Mouse (Mus musculus): ENCODE results near the gene Zfp523. TPM values are rescaled to one million over a fixed set of nuclear protein-coding genes. Genes with fewer than 3 reads are reported as not detected.

Gene Zfp523
- polyA plus RNA-seq, 1 experiment from 2014 or later, result 26.8 TPM

DNA sequence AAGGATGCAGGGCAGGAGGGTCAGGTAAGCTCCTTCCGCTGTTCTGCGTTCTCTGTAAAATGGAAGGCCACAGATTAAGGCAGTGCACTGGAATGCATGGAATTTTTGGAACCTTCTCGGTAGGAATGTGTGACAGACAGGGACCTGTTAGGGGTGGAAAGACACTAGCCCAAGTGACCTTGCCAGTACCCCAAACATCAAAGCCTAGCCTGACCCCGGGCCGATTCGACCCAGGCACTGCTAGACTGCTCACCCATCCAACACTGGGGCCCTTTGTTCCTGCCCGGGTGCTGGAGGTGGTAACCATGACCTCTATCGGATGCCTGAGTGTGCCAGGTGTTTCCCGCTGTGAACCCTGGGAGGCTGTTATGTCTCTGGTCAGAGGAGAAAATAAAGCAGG is 38.2 kb upstream of the Zfp523 start:
- H3K9me3 ChIP-seq (replicated peaks; ENCODE audit: control insufficient read depth, low read length), result no peaks in the 10 kb centered on the region
- no peaks in the 10 kb centered on the region; the same call in 1 of the 2 replicates for H3K27me3 ChIP-seq (ENCODE audit: control insufficient read depth, insufficient read depth, low read length)
- no peak overlapping the region for H3K27ac ChIP-seq (replicated peaks; ENCODE audit: low read depth, low read length)
- no peak overlapping the region for H3K4me2 ChIP-seq (ENCODE audit: low read depth, low read length)
- H3K4me3 ChIP-seq (ENCODE audit: low read depth, low read length), result no peak overlapping the region
- peaks cover 10% of the 10 kb centered on the region for H3K4me1 ChIP-seq (ENCODE audit: control insufficient read depth, insufficient read depth, low read length)
- no peak for ATAC-seq (replicated peaks; ENCODE audit: insufficient number of reproducible peaks, low FRiP score, low TSS enrichment, low read depth)
- no peaks in the 10 kb centered on the region for H3K36me3 ChIP-seq (replicated peaks; ENCODE audit: control insufficient read depth, insufficient read depth, low read depth, low read length)
- DNase-seq (ENCODE audit: low spot score), result no peak
- no peak overlapping the region for H3K9ac ChIP-seq (replicated peaks; ENCODE audit: low read length)
- 45% methylated on average over 9 of the region's 9 CpGs for whole genome bisulfite sequencing

DNA sequence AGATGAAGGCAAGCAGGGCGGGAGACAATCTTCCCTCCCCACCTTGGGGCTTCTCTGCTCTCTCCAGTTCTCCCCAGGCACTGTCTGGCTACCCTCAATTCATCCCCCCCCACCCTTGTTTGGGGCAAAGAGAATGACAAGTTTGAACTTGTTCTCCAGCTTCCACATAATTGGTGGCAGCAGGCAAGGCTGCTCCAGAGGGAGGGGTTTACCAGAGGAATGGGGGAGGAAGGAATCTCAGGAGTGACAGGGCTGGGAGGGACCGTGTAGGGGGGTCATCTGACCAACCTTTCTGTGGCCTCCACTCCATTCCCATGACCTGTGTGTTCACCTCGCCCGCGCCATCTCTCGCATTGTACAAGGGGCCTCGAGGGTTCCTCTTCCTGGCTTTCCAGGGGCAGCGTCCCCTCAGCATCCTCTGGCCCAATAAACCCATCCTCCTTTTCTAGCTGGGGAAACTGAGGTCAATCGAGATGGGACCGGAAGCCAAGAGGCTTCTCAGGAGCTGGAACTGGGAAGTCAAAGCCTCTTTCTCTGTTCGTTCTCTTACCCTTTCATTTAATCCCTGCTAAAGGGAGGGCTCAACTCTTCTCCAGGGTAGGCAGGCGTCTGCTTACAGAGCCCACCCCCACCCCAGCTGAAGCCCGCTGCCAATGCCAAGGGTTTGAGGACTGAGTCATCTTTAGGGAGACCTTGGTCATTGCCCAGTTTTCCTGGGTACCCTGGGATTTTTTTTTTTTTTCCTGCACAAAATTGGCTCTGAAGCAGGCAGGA is 36.3 kb upstream of the Zfp523 start:
- 6% methylated on average over 13 of the region's 13 CpGs for WGBS
- Histone ChIP-seq H3K9me3 (replicated peaks; ENCODE audit: control insufficient read depth, low read length) (no peaks in the 10 kb centered on the region), H3K4me3 (ENCODE audit: low read depth, low read length) (no peak overlapping the region), H3K4me2 (ENCODE audit: low read depth, low read length) (peak overlapping the region; percentile 97), H3K9ac (replicated peaks; ENCODE audit: low read length) (peak overlapping the region; percentile 87), H3K27me3 (ENCODE audit: control insufficient read depth, insufficient read depth, low read length) (peaks cover 2% of the 10 kb centered on the region; the same call in 1 of the 2 replicates), H3K4me1 (ENCODE audit: control insufficient read depth, insufficient read depth, low read length) (peaks cover 20% of the 10 kb centered on the region), H3K27ac (replicated peaks; ENCODE audit: low read depth, low read length) (no peak overlapping the region), H3K36me3 (replicated peaks; ENCODE audit: control insufficient read depth, insufficient read depth, low read depth, low read length) (no peaks in the 10 kb centered on the region)
- DNase-seq (ENCODE audit: low spot score) (no peak), ATAC-seq (replicated peaks; ENCODE audit: insufficient number of reproducible peaks, low FRiP score, low TSS enrichment, low read depth) (no peak)

DNA sequence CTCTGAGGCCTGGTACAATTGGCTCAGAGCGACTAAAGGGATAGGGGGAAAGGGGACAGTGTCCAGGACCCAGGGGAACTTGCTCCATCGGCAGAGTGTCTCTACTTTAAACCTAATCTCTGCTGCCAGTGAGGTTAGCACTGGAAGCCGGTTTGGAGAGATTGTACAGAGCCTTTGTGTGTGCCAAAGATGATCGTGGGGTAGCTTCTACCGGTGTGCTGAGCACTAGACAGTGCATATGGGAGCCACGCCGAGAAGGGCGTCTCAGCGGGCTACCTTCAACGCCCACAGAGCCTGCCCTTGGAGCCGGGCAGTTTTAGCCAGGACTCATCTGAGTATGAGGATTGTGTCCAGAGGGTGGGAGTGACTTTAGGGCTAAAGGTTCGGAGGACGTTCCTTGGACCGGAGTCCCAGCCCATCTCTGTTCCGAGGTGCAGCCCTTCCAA is 35.7 kb upstream of the Zfp523 start:
- Histone ChIP-seq H3K4me1 (ENCODE audit: control insufficient read depth, insufficient read depth, low read length) (peaks cover 26% of the 10 kb centered on the region), H3K4me2 (ENCODE audit: low read depth, low read length) (peak overlapping the region; percentile 97), H3K27ac (replicated peaks; ENCODE audit: low read depth, low read length) (peak overlapping the region; percentile 95), H3K9ac (replicated peaks; ENCODE audit: low read length) (peak overlapping the region; percentile 87), H3K4me3 (ENCODE audit: low read depth, low read length) (peak overlapping the region; percentile 79), H3K27me3 (ENCODE audit: control insufficient read depth, insufficient read depth, low read length) (peaks cover 2% of the 10 kb centered on the region; the same call in 1 of the 2 replicates), H3K9me3 (replicated peaks; ENCODE audit: control insufficient read depth, low read length) (no peaks in the 10 kb centered on the region), H3K36me3 (replicated peaks; ENCODE audit: control insufficient read depth, insufficient read depth, low read depth, low read length) (no peaks in the 10 kb centered on the region)
- no peak for DNase-seq (ENCODE audit: low spot score)
- 1% methylated on average over 15 of the region's 15 CpGs for WGBS
- no peak for ATAC-seq (replicated peaks; ENCODE audit: insufficient number of reproducible peaks, low FRiP score, low TSS enrichment, low read depth)

DNA sequence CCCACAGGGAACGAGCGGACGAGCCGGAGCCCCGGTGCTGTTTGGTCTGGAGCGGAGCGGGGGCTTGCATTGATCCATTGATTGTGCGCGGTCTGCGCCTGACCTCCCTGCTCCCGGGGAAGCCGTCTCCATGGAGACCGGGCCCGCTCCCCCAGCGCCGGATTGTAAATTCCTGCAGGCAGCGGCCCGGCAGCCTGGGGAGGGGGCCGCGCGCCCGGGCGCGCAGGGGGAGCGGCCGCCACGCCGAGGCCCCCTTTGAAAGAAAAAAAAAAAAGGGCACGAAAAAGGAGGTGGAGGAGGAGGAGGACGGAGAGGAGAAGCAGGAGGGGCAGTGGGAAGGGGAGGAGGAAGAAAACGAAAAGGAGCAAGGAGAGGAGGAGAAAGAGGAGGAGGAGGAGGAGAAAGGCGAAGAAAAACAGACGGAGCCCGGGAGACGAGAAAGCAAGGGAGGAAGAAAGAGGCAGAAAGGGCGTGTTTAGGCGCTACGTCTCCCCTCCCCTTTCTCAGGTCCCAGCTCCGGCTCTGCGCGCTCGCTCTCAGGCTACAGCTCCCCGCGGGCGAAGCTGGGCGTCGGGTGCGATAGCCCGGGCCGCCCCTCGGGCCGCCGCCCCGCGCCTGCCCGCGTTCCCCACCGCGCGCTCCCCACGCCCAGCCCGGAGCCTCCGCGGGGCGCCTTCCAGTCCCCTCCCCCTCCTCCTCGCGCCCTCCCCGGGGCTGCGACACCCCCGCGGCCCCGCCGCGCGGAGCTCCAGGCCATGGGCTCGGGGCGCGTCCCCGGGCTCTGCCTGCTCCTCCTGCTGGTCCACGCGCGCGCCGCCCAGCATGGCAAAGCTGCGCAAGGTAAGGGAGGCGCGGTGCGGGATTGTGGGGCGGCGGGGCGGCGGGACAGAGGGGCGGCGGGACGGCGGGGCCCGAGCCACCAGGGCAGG is 34.9 kb upstream of the Zfp523 start, which contains the start of gene Scube3:
Gene Scube3, plus strand, starts transcription at position 371 of the 929 bp plus-strand sequence.
- H3K4me1 ChIP-seq (ENCODE audit: control insufficient read depth, insufficient read depth, low read length), result peaks cover 34% of the 10 kb centered on the region
- under 1% methylated on average over 80 of the region's 97 CpGs for WGBS
- H3K27ac ChIP-seq (replicated peaks; ENCODE audit: low read depth, low read length), result peak within 1 kb of the TSS; percentile 95
- peak within 1 kb of the TSS; percentile 97 for H3K4me2 ChIP-seq (ENCODE audit: low read depth, low read length)
- H3K9ac ChIP-seq (replicated peaks; ENCODE audit: low read length), result peak within 1 kb of the TSS; percentile 87
- ATAC-seq (replicated peaks; ENCODE audit: insufficient number of reproducible peaks, low FRiP score, low TSS enrichment, low read depth) (peak; percentile 42; the same call in 1 of the 2 replicates), DNase-seq (ENCODE audit: low spot score) (peak; percentile 80)
- H3K9me3 ChIP-seq (replicated peaks; ENCODE audit: control insufficient read depth, low read length), result no peaks in the 10 kb centered on the region
- H3K36me3 ChIP-seq (replicated peaks; ENCODE audit: control insufficient read depth, insufficient read depth, low read depth, low read length), result no peaks in the 10 kb centered on the region
- peaks cover 2% of the 10 kb centered on the region; the same call in 1 of the 2 replicates for H3K27me3 ChIP-seq (ENCODE audit: control insufficient read depth, insufficient read depth, low read length)
- peak within 1 kb of the TSS; percentile 79 for H3K4me3 ChIP-seq (ENCODE audit: low read depth, low read length)

DNA sequence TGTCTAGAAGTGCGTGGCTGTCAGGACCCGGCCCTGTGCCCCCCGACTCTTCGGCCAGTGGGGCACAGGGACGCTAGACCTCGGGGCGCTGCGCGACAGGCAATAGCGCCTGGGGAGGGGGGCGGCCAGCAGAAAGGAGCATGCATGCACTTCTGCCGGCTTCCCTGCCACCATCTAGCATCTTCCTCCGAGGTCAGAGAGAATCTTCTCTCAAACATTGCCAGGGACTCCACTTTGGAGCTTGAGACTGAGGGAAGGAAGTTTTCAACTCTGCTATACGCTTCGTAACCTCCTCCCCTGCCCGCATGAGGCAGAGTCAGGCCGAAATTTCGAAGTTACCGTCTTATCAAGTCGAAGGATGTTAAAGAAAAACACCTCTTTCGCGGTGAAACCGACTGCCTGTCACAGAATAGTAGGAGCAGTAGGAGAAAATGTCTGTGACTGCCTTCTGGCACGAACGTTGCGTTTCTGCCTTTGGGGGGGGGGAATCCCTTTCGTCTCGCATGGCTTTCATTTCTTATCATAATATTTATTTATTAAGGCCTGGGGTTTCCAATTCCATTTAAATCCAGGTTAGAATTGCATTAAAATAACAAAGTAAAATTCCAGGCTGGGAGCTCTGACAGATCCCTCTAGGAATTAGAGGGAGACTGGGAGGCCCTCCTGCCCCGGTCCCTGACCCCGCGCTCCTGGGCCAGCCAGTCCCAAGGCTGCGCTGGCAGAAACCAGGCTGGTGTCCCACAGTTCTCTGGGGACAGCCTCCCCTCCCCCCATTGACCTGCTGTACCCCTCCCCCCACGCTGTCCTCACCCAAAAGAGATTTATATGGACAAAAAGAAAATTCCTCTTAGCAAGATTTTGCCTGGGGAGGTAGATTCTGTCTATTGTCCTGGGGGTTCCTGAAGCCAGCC is 34.0 kb upstream of the Zfp523 start:
- WGBS, result under 1% methylated on average over 33 of the region's 33 CpGs
- Histone ChIP-seq H3K9me3 (replicated peaks; ENCODE audit: control insufficient read depth, low read length) (no peaks in the 10 kb centered on the region), H3K4me2 (ENCODE audit: low read depth, low read length) (peak overlapping the region; percentile 97), H3K27ac (replicated peaks; ENCODE audit: low read depth, low read length) (peak overlapping the region; percentile 95), H3K4me1 (ENCODE audit: control insufficient read depth, insufficient read depth, low read length) (peaks cover 36% of the 10 kb centered on the region), H3K36me3 (replicated peaks; ENCODE audit: control insufficient read depth, insufficient read depth, low read depth, low read length) (no peaks in the 10 kb centered on the region), H3K4me3 (ENCODE audit: low read depth, low read length) (peak overlapping the region; percentile 79), H3K27me3 (ENCODE audit: control insufficient read depth, insufficient read depth, low read length) (peaks cover 2% of the 10 kb centered on the region; the same call in 1 of the 2 replicates), H3K9ac (replicated peaks; ENCODE audit: low read length) (peak overlapping the region; percentile 87)
- DNase-seq (ENCODE audit: low spot score) (peak; percentile 62), ATAC-seq (replicated peaks; ENCODE audit: insufficient number of reproducible peaks, low FRiP score, low TSS enrichment, low read depth) (no peak)

DNA sequence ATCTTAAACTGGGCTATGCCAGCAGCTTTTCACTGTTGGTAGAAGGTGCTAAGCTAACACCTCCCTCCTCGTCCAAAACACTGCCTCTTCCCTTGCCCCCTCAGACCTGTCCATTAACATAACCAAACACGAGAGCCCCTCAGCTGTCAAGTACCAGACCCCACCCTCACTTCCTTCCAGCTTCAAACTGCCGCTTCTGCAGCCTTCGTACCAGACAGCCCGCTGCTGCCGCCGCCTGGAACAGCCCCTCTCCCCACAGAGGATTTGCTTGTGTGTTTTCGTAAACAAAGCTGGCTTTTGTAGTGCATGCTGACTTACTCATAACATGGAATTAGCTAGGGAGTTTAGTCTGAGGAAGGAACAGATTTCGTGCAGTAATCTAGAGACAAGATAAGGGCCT is 33.2 kb upstream of the Zfp523 start:
- peaks cover 36% of the 10 kb centered on the region for H3K4me1 ChIP-seq (ENCODE audit: control insufficient read depth, insufficient read depth, low read length)
- no peak overlapping the region for H3K27ac ChIP-seq (replicated peaks; ENCODE audit: low read depth, low read length)

DNA sequence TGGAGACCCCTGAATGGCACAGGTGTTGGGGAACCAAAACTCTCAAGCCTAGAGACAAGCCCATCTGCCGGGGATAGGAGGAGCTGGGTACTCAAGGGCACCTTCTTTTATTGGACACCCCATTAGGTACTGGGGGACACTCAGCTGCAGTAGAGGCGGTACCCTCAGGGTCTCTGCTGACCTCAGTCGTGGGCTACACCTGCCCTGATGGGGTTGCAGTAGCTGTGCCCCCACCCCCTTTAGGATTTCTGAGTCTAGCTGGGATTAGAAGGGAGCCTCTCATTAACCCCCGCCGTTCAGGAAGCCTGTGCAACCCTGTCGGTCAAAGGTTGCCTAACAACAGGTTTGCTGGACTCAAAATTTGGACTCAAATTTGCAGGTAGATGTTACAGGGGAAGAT is 32.7 kb upstream of the Zfp523 start:
- Histone ChIP-seq H3K27ac (replicated peaks; ENCODE audit: low read depth, low read length) (no peak overlapping the region), H3K4me1 (ENCODE audit: control insufficient read depth, insufficient read depth, low read length) (peaks cover 36% of the 10 kb centered on the region), H3K27me3 (ENCODE audit: control insufficient read depth, insufficient read depth, low read length) (peaks cover 2% of the 10 kb centered on the region; the same call in 1 of the 2 replicates), H3K36me3 (replicated peaks; ENCODE audit: control insufficient read depth, insufficient read depth, low read depth, low read length) (no peaks in the 10 kb centered on the region), H3K9ac (replicated peaks; ENCODE audit: low read length) (peak overlapping the region; percentile 22), H3K4me3 (ENCODE audit: low read depth, low read length) (peak overlapping the region; percentile 79), H3K4me2 (ENCODE audit: low read depth, low read length) (peak overlapping the region; percentile 97), H3K9me3 (replicated peaks; ENCODE audit: control insufficient read depth, low read length) (no peaks in the 10 kb centered on the region)
- ATAC-seq (replicated peaks; ENCODE audit: insufficient number of reproducible peaks, low FRiP score, low TSS enrichment, low read depth) (no peak), DNase-seq (ENCODE audit: low spot score) (no peak)
- 5% methylated on average over 6 of the region's 6 CpGs for WGBS

More for the DNA sequence above, 33.2 kb upstream of the Zfp523 start:
- Histone ChIP-seq H3K36me3 (replicated peaks; ENCODE audit: control insufficient read depth, insufficient read depth, low read depth, low read length) (no peaks in the 10 kb centered on the region), H3K9ac (replicated peaks; ENCODE audit: low read length) (peak overlapping the region; percentile 9; the same call in 1 of the 2 replicates), H3K4me2 (ENCODE audit: low read depth, low read length) (peak overlapping the region; percentile 97), H3K4me3 (ENCODE audit: low read depth, low read length) (peak overlapping the region; percentile 79), H3K9me3 (replicated peaks; ENCODE audit: control insufficient read depth, low read length) (no peaks in the 10 kb centered on the region), H3K27me3 (ENCODE audit: control insufficient read depth, insufficient read depth, low read length) (peaks cover 2% of the 10 kb centered on the region; the same call in 1 of the 2 replicates)
- DNase-seq (ENCODE audit: low spot score) (no peak), ATAC-seq (replicated peaks; ENCODE audit: insufficient number of reproducible peaks, low FRiP score, low TSS enrichment, low read depth) (no peak)
- 0% methylated on average over 9 of the region's 9 CpGs for WGBS

All from embryonic facial prominence, embryonic 11.5 days (tissue).